Mouse (Mus musculus): ENCODE measurements at regions not wholly inside any gene's neighbourhood (a gene's known extent, or its start where the extent isn't known, plus 50 kb on each side); places are given as distances from the start of the nearest gene placed in this dataset.
"Not testable (repeated sequence)": the region's sequence is repeated elsewhere in the genome, so short reads cannot be mapped to it uniquely, and the experiment has no call there.

DNA sequence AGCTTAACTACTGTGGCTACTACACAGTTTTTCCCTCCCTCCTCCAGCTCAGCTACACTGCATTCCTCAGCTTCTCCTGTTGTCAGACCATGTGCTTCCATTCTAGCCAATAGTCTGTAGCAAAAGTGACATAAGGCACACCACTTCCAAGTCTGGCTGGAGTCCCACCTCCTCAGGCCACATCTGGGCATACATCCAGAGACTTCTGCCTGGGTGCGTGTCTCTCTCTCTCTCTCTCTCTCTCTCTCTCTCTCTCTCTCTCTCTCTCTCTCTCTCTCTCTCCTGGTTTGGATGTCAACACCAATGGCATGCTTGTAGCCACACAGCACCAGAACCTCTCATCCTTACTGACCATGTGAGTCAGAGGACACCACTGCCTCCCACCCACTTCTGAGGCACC lies 55.6 kb upstream of the Cdyl start:
- no peak for DNase-seq (ENCODE audit: low spot score)

DNA sequence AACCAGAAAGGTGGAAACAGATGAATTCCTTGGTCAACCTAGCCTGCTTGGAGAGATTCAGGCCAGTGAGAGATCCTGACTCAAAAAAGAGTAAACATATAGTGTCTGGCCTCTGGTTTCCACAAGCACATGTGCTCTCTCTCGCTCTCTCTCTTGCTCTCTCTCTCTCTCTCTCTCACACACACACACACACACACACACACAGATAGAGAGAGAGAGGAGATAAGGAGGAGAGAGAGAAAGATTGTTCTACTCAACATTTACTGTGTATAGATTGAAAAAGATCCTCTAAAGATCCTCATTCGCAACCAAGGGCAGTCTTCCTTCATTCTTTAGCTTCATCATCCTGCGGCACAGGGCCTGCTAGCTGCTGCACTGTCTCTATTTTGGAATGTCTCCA lies 54.9 kb upstream of the Cdyl start:
- DNase-seq (ENCODE audit: low spot score), result no peak

DNA sequence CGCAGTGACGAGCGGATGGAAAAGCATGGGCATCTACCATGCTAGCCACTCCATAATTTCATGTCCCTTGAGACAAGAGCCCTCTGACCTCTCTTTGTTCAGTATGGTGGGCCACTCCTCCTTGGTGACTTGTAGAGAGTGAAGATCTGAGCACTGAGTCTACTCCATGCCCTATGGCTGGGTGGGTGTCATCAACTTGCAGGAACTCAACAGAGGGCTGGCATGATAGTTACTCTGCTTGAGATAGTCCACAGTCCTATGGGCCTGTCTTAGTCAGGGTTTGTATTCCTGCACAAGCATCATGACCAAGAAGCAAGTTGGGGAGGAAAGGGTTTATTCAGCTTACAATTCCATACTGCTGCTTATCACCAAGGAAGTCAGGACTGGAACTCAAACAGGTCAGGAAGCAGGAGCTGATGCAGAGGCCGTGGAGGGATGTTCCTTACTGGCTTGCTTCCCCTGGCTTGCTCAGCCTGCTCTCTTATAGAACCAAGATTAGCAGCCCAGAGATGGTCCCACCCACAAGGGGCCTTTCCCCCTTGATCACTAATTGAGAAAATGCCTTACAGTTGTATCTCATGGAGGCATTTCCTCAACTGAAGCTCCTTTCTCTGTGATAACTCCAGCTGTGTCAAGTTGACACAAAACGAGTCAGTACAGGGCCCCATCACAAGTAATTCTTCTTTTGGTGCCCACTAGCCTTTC lies 52.6 kb upstream of the Cdyl start:
- DNase-seq (ENCODE audit: low spot score), result not testable (repeated sequence)

DNA sequence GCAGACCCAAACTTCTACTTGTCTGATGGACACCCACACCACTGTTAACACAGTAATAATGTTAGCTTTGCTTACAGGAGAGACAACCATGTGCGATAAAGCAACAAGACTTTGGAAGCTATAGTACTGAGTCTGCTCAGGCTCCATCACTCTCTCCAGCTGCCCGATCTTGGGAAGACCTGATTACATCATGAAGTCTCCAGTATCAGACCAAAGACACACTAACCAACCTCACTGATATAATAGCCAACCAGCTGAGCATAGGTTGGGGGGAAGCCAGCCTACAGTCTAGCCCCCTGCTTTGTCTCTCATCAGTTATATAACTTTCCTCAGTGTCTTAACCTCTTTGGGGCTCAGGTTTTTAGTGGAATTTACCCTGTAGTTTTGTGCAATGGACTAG lies 51.9 kb upstream of the Cdyl start:
- DNase-seq (ENCODE audit: low spot score), result no peak
